Mouse (Mus musculus) heart, postnatal 0 days (tissue): ENCODE measurements around the gene Crim1.

Experiments used
- CTCF ChIP-seq: IDR thresholded peaks from 2 replicates; pipeline ENCODE4 v1.5.1; 2016; ENCODE audit warnings: antibody characterized with exemption, control low read depth, low read depth
- EP300 ChIP-seq: IDR thresholded peaks from 2 replicates; pipeline ENCODE4 v1.6.1; 2016; ENCODE audit warnings: antibody characterized with exemption, low read depth

DNA sequence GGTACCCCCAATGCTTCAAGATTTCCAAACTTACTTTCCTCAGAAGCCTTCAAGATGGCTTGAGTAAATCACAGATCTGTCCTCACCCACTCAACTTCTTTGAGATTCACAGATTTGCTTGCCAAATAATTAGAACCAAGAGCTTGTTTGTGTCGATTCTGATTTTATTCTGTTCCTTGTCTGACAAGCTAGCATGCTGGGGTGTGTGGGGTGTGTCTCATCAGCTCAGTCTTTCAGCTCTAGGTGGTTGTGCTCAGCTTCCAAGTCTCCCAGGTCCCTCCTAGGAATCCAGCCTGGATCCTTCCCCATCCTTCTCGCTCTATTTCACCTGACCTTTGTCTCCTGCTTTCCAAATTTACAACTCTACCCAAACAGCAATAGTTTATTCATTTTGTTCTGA lies 27.7 kb upstream of the Crim1 start:
- TF ChIP-seq EP300 = no peak
- TF ChIP-seq CTCF = no peak
